Mouse (Mus musculus) kidney, postnatal 0 days (tissue): ENCODE results near the gene Sfxn5. TPM values are rescaled to one million over a fixed set of nuclear protein-coding genes. Genes with fewer than 3 reads are reported as not detected.
A peak's percentile ranks its signal among the peaks of the same experiment; 100 is the strongest.

Experiments
- ATAC-seq: fragments of 200-750 bp; cut with Nextera tagmentation; replicated peaks from 2 replicates; pipeline ENCODE4 v1.8.0; 2017; ENCODE audit warnings: low read depth, moderate number of reproducible peaks, moderate TSS enrichment, moderate library complexity; ENCODE audit not compliant: low FRiP score
- DNase-seq: peaks from one replicate; pipeline ENCODE4 v3.0.0-alpha.2; 2016; ENCODE audit warnings: low spot score
- H3K27ac ChIP-seq: fragments of 300-500 bp; sonication (generic); 2 replicates; pipeline ENCODE4 v1.5.1; 2014; ENCODE audit warnings: mild to moderate bottlenecking
- H3K27me3 ChIP-seq: fragments of 300-500 bp; sonication (generic); 2 replicates; pipeline ENCODE4 v1.6.1; 2014; ENCODE audit warnings: low read length, mixed read lengths; ENCODE audit not compliant: insufficient read depth
- H3K36me3 ChIP-seq: fragments of 300-500 bp; sonication (generic); 2 replicates; pipeline ENCODE4 v1.6.1; 2014; ENCODE audit warnings: low read length, mixed read lengths; ENCODE audit not compliant: insufficient read depth
- H3K4me1 ChIP-seq: fragments of 300-500 bp; sonication (generic); replicated peaks from 2 replicates; pipeline ENCODE4 v1.6.1; 2014; ENCODE audit warnings: antibody characterized with exemption, low read length, mixed read lengths; ENCODE audit not compliant: insufficient read depth
- H3K4me2 ChIP-seq: fragments of 300-500 bp; sonication (generic); 2 replicates; pipeline ENCODE4 v1.6.1; 2014; ENCODE audit warnings: mild to moderate bottlenecking, low read length, moderate library complexity, mixed read lengths
- H3K4me3 ChIP-seq: fragments of 300-500 bp; sonication (generic); replicated peaks from 2 replicates; pipeline ENCODE4 v1.5.1; 2014; ENCODE audit warnings: low read depth, low read length
- H3K9ac ChIP-seq: fragments of 300-500 bp; sonication (generic); 2 replicates; pipeline ENCODE4 v1.6.1; 2014; ENCODE audit warnings: low read depth, low read length
- H3K9me3 ChIP-seq: fragments of 300-500 bp; sonication (generic); replicated peaks from 2 replicates; pipeline ENCODE4 v1.6.1; 2016; ENCODE audit warnings: low read length, inconsistent platforms, mixed read lengths
- CTCF ChIP-seq: IDR thresholded peaks from 2 replicates; pipeline ENCODE4 v1.5.1; 2016; ENCODE audit warnings: antibody characterized with exemption, low read depth, mild to moderate bottlenecking, moderate library complexity
- WGBS: fragments of 180-500 bp; shearing (Covaris S2); extraction: QIAGEN DNeasy Blood & Tissue Kit; methylation state at CpG from one replicate; pipeline ENCODE4 v1.1.7; 2014; 5-methylcytosine and 5-hydroxymethylcytosine counted together
- polyA plus RNA-seq: library from polyadenylated mRNA; unstranded; fragments of >200 nt; fragmentation: Nextera tagmentation; extraction: Ambion mirVana; gene quantifications from 2 replicates; pipeline ENCODE4 v1.2.1, GENCODE M21; 2015

Gene Sfxn5
- polyA plus RNA-seq, 1 experiment from 2014 or later: 15.7 TPM

DNA sequence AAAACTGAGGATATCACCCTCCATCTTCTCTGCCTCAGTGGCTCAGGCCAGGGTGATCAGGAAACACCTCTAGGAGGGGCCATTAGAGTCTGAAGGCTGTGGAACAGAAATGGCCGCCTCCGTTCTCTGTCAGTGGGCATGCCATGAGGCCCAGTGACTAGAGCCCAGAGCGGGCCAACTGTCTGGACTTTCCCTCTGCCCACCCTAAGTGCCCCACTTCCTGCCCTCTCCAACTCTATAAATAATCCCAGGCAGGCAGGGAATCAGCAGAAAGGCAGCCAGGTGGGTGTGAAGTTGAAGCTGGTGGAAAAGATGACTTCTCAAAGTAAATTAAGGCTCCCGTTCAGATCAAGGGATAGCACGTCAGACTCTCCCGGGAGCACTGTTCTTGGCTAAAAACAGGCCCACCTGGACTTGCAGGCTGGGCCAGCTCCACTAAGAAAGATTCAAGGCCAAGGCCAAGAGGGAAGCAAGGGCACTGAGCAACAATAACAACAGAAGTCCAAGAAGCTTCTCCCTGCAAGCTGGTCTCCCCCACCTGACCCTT is 38.7 kb upstream of the Sfxn5 start:
- peak overlapping the region; percentile 91 for H3K4me2 ChIP-seq
- no peak for TF ChIP-seq CTCF
- H3K9me3 ChIP-seq: no peaks in the 10 kb centered on the region
- peak overlapping the region; percentile 6 for H3K4me3 ChIP-seq
- ATAC-seq: no peak
- DNase-seq: no peak
- H3K27me3 ChIP-seq: no peaks in the 10 kb centered on the region
- no peaks in the 10 kb centered on the region for H3K36me3 ChIP-seq
- no peak overlapping the region for H3K27ac ChIP-seq
- peak overlapping the region; percentile 23; the same call in 1 of the 2 replicates for H3K9ac ChIP-seq
- peaks cover 39% of the 10 kb centered on the region for H3K4me1 ChIP-seq
- 73% methylated on average over 6 of the region's 6 CpGs for WGBS

DNA sequence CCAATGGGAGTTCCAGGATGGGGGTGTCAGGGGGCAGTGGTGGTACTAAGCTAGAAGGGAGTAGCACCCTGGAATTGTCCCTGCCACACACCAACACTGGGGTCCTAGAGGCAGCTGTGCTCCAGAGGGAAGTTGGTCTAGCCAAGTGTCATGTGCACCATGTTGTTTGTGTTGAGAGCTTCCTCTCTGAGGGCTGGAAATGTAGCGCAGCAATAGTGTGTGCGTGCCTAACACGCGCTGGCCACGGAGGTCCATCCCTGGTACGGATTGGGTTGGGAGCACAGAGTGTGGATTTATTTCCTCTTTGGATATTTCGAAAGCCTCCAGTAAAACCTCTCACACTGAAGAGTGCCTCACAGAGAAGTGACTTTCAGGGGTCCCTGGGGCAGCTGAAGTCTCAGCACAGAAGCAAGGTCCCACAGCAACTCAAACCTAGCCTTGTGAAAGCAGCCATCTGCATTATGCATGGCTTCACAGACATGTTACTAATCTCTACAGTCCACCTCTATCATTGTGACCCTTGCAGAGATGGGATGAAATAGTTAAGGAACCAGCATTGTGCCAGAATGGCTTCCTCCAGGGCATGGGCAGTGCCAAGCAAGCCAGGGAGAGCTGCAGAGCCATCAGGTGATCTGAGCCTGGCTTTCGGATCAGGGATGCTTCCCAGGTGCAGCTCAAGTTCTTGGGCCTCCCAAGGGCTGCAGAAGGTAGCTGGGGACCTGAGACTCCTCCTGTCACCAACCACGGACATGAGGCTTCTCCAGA is 37.6 kb upstream of the Sfxn5 start:
- Histone ChIP-seq H3K36me3 (no peaks in the 10 kb centered on the region), H3K4me3 (no peak overlapping the region), H3K4me1 (peaks cover 45% of the 10 kb centered on the region), H3K9ac (no peak overlapping the region), H3K4me2 (no peak overlapping the region), H3K9me3 (no peaks in the 10 kb centered on the region), H3K27ac (no peak overlapping the region), H3K27me3 (no peaks in the 10 kb centered on the region)
- no peak for TF ChIP-seq CTCF
- DNase-seq (no peak), ATAC-seq (no peak)
- WGBS: 85% methylated on average over 9 of the region's 9 CpGs

DNA sequence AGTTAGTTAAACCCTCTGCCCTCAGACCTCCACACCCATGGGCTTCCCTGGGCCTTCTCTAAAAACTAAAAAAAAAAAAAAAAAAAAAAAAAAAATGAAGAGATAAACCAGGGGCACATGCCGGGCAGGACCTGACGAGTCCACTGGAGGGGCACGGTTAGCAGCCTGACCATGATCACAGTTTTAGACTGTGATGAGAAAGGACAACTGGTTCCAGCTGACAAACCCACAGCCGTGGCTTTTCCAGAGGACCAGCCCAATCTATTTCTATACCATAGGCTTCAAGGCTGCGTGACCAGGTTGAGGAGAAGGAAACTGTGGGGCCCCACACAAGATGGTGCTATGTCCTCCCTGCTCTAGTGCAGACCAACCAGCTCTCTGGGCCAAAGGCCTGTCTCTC is 36.8 kb upstream of the Sfxn5 start:
- no peaks in the 10 kb centered on the region for H3K36me3 ChIP-seq
- H3K27me3 ChIP-seq: no peaks in the 10 kb centered on the region
- no peak overlapping the region for H3K4me2 ChIP-seq
- no peak overlapping the region for H3K4me3 ChIP-seq
- H3K9me3 ChIP-seq: no peaks in the 10 kb centered on the region
- 87% methylated on average over 5 of the region's 5 CpGs for WGBS
- no peak overlapping the region for H3K9ac ChIP-seq
- H3K27ac ChIP-seq: no peak overlapping the region
- TF ChIP-seq CTCF: no peak
- peaks cover 45% of the 10 kb centered on the region for H3K4me1 ChIP-seq
- DNase-seq (no peak), ATAC-seq (no peak)

DNA sequence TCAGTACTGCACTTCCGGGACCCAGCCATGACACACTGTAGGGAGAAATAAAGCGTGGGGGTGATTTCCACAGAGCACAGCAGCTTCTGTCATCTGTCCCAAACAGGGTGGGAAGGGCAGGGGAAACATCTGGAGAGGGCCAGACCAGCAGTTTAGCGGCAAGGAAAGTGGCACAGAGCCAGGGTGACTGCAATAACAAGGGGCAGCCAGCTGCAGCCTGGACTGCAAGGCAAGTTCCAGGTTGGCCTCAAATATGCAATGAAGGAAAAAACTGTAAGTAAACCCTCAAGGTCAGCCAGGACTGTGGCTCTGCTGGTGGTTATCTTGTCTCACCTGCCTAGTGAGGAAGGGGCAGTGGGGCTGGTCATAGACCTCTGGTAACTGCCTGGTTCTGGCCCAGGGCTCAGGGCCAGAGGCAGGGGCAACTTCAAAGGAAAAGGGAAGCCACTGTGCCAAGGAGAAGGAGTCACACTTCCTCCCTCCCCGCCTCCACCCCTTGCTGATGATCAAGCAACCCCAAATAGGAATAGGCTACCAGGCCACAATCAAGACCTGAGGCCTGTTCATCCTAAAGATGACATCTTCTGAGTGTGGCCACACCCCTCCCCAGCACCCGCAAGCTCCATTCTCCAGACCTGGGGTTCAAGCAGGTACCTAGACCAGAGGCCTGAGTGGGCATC is 36.1 kb upstream of the Sfxn5 start:
- Histone ChIP-seq H3K4me3 (no peak overlapping the region), H3K4me2 (0 out of 2 replicates have a peak overlapping the region, but pooled peaks have one; percentile 5), H3K27ac (peak overlapping the region; percentile 65), H3K27me3 (no peaks in the 10 kb centered on the region), H3K9me3 (no peaks in the 10 kb centered on the region), H3K9ac (no peak overlapping the region), H3K36me3 (no peaks in the 10 kb centered on the region), H3K4me1 (peaks cover 45% of the 10 kb centered on the region)
- ATAC-seq (0 out of 2 replicates have a peak, but pooled peaks have one; percentile 9), DNase-seq (peak; percentile 72)
- TF ChIP-seq CTCF: no peak
- WGBS: 62% methylated on average over 5 of the region's 5 CpGs

DNA sequence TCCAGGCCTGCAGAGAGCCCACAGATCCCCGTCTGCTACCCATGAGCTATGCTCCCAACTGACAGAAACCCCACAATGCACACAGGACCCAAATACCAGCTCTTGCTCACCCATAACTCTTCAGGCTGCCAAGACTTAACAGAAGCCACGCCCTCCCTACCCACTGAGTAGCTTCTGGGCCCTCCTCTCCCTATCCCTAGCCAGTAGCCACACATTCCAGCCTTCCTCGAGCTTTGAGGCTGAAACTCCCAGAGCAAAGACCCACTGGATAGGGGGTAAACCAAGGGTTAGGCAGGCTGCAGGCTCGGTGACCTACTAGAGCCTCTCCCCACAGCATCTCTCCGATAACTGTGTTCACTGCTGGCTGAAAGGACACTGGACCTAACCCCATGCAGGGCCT is 35.5 kb upstream of the Sfxn5 start:
- Histone ChIP-seq H3K27me3 (no peaks in the 10 kb centered on the region), H3K4me1 (peaks cover 43% of the 10 kb centered on the region), H3K9me3 (no peaks in the 10 kb centered on the region), H3K36me3 (no peaks in the 10 kb centered on the region), H3K4me2 (no peak overlapping the region), H3K9ac (no peak overlapping the region), H3K27ac (peak overlapping the region; percentile 65; the same call in 1 of the 2 replicates), H3K4me3 (no peak overlapping the region)
- ATAC-seq: no peak
- no peak for DNase-seq
- 65% methylated on average over 5 of the region's 5 CpGs for WGBS
- no peak for TF ChIP-seq CTCF

DNA sequence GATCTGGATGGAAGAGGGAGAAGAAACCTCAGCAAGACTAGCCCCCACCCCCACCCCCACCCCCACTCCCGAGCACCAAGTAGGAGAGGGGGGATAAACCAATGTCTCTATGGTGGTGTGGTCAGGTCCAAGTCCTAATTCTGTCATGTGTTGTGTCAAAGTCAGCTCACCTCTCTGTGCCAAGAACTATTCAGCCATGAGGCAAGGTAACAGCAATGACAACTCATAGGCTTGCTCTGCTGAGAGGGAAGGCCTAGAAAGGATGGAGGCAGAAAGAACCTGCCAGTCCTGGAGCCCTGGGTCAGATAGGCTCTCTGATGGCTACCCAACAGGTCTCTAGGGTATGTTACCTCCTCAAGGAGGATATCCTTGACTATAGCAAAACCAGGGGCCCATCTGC is 34.9 kb upstream of the Sfxn5 start:
- WGBS: 89% methylated on average over 1 of the region's 1 CpGs

More for the DNA sequence above, 34.9 kb upstream of the Sfxn5 start:
- DNase-seq (no peak), ATAC-seq (no peak)
- no peaks in the 10 kb centered on the region for H3K36me3 ChIP-seq
- H3K9me3 ChIP-seq: no peaks in the 10 kb centered on the region
- no peak for TF ChIP-seq CTCF
- no peak overlapping the region for H3K9ac ChIP-seq
- 0 out of 2 replicates have a peak overlapping the region, but pooled peaks have one; percentile 65 for H3K27ac ChIP-seq
- H3K4me1 ChIP-seq: peaks cover 38% of the 10 kb centered on the region
- no peak overlapping the region for H3K4me3 ChIP-seq
- H3K27me3 ChIP-seq: no peaks in the 10 kb centered on the region
- no peak overlapping the region for H3K4me2 ChIP-seq
